Mouse (Mus musculus): ENCODE data around the gene Fam213a.
"Not testable (repeated sequence)": the region's sequence is repeated elsewhere in the genome, so short reads cannot be mapped to it uniquely, and the experiment has no call there.

The Fam213a gene

GRCm38 (mm10) chr14:41013630-41014613 is at the start of gene Fam213a:
Fam213a (minus strand) TSS chr14:41013788.
- peak; percentile 47 for DNase-seq (ENCODE audit: low read depth)

- DNase-seq (ENCODE audit: low read depth) = not testable (repeated sequence)
Measured at GRCm38 (mm10) chr14:41053190-41053589, 39.6 kb upstream of the Fam213a start.

- no peak for DNase-seq (ENCODE audit: low read depth)
Measured at GRCm38 (mm10) chr14:41052481-41052880, 38.9 kb upstream of the Fam213a start.

- no peak for DNase-seq (ENCODE audit: low read depth)
Measured at GRCm38 (mm10) chr14:41050471-41050870, 36.9 kb upstream of the Fam213a start.

GRCm38 (mm10) chr14:41047402-41047801 is 33.8 kb upstream of the Fam213a start:
- DNase-seq (ENCODE audit: low read depth) = no peak

GRCm38 (mm10) chr14:41035146-41035798 is 21.7 kb upstream of the Fam213a start:
- DNase-seq (ENCODE audit: low read depth) = peak; percentile 18

GRCm38 (mm10) chr14:41033135-41034110 is 19.8 kb upstream of the Fam213a start:
- peak; percentile 48 for DNase-seq (ENCODE audit: low read depth)

- DNase-seq (ENCODE audit: low read depth) = no peak
Measured at GRCm38 (mm10) chr14:41030989-41031513, 17.5 kb upstream of the Fam213a start.

- DNase-seq (ENCODE audit: low read depth) = no peak
Measured at GRCm38 (mm10) chr14:41029303-41029702, 15.7 kb upstream of the Fam213a start.

- no peak for DNase-seq (ENCODE audit: low read depth)
Measured at GRCm38 (mm10) chr14:41025594-41026284, 12.2 kb upstream of the Fam213a start.

- no peak for DNase-seq (ENCODE audit: low read depth)
Measured at GRCm38 (mm10) chr14:41025087-41025486, 11.5 kb upstream of the Fam213a start.

GRCm38 (mm10) chr14:41021246-41021645 is 7.7 kb upstream of the Fam213a start:
- no peak for DNase-seq (ENCODE audit: low read depth)

- no peak for DNase-seq (ENCODE audit: low read depth)
Measured at GRCm38 (mm10) chr14:41017460-41017859, 3.9 kb upstream of the Fam213a start.

- no peak for DNase-seq (ENCODE audit: low read depth)
Measured at GRCm38 (mm10) chr14:41014701-41015240, 1.2 kb upstream of the Fam213a start.

GRCm38 (mm10) chr14:41013143-41013542 is 445 bp downstream of the Fam213a start:
- DNase-seq (ENCODE audit: low read depth) = no peak

- no peak for DNase-seq (ENCODE audit: low read depth)
Measured at GRCm38 (mm10) chr14:41011916-41012315, 1.7 kb downstream of the Fam213a start.

GRCm38 (mm10) chr14:41008138-41008537 is 5.5 kb downstream of the Fam213a start:
- DNase-seq (ENCODE audit: low read depth) = no peak

- DNase-seq (ENCODE audit: low read depth) = no peak
Measured at GRCm38 (mm10) chr14:41007641-41008040, 5.9 kb downstream of the Fam213a start.

- DNase-seq (ENCODE audit: low read depth) = no peak
Measured at GRCm38 (mm10) chr14:41006899-41007298, 6.7 kb downstream of the Fam213a start.

- DNase-seq (ENCODE audit: low read depth) = no peak
Measured at GRCm38 (mm10) chr14:41006263-41006662, 7.3 kb downstream of the Fam213a start.

- DNase-seq (ENCODE audit: low read depth) = no peak
Measured at GRCm38 (mm10) chr14:41005716-41006115, 7.9 kb downstream of the Fam213a start.

All from fibroblast of lung, adult 2 months (primary cell).